Mouse (Mus musculus) hindbrain, embryonic 12.5 days (tissue): ENCODE results near the gene Gm28047. TPM values are rescaled to one million over a fixed set of nuclear protein-coding genes. Genes with fewer than 3 reads are reported as not detected.

ENCODE experiments used
- ATAC-seq: fragments of 200-750 bp; cut with Nextera tagmentation; 2 replicates; pipeline ENCODE4 v1.8.0; 2017; ENCODE audit warnings: moderate TSS enrichment; ENCODE audit not compliant: low FRiP score
- H3K27ac ChIP-seq: fragments of 300-500 bp; sonication (generic); 2 replicates; pipeline ENCODE4 v1.5.1; 2016; ENCODE audit warnings: mild to moderate bottlenecking
- H3K27me3 ChIP-seq: fragments of 300-500 bp; sonication (generic); 2 replicates; pipeline ENCODE4 v1.6.1; 2016; ENCODE audit warnings: mild to moderate bottlenecking
- H3K36me3 ChIP-seq: fragments of 300-500 bp; sonication (generic); 2 replicates; pipeline ENCODE4 v1.6.1; 2016; ENCODE audit warnings: mild to moderate bottlenecking
- H3K4me1 ChIP-seq: fragments of 300-500 bp; sonication (generic); 2 replicates; pipeline ENCODE4 v1.6.1; 2016
- H3K4me2 ChIP-seq: fragments of 300-500 bp; sonication (generic); replicated peaks from 2 replicates; pipeline ENCODE4 v1.6.1; 2016; ENCODE audit warnings: mild to moderate bottlenecking
- H3K4me3 ChIP-seq: fragments of 300-500 bp; sonication (generic); 2 replicates; pipeline ENCODE4 v1.5.1; 2016; ENCODE audit warnings: mild to moderate bottlenecking
- H3K9ac ChIP-seq: fragments of 300-500 bp; sonication (generic); 2 replicates; pipeline ENCODE4 v1.6.1; 2016; ENCODE audit warnings: mild to moderate bottlenecking, moderate library complexity
- H3K9me3 ChIP-seq: fragments of 300-500 bp; sonication (generic); replicated peaks from 2 replicates; pipeline ENCODE4 v1.6.1; 2016; ENCODE audit warnings: mild to moderate bottlenecking
- WGBS: fragments of 180-500 bp; shearing (Covaris S2); methylation state at CpG from one replicate; pipeline ENCODE4 v1.1.7; 2016; 5-methylcytosine and 5-hydroxymethylcytosine counted together
- polyA plus RNA-seq: library from polyadenylated mRNA; unstranded; fragments of >200 nt; fragmentation: Nextera tagmentation; extraction: Ambion mirVana; gene quantifications from 2 replicates; pipeline ENCODE4 v1.2.1, GENCODE M21; 2016

Gm28047 gene
- polyA plus RNA-seq, 1 experiment from 2014 or later: not detected

DNA sequence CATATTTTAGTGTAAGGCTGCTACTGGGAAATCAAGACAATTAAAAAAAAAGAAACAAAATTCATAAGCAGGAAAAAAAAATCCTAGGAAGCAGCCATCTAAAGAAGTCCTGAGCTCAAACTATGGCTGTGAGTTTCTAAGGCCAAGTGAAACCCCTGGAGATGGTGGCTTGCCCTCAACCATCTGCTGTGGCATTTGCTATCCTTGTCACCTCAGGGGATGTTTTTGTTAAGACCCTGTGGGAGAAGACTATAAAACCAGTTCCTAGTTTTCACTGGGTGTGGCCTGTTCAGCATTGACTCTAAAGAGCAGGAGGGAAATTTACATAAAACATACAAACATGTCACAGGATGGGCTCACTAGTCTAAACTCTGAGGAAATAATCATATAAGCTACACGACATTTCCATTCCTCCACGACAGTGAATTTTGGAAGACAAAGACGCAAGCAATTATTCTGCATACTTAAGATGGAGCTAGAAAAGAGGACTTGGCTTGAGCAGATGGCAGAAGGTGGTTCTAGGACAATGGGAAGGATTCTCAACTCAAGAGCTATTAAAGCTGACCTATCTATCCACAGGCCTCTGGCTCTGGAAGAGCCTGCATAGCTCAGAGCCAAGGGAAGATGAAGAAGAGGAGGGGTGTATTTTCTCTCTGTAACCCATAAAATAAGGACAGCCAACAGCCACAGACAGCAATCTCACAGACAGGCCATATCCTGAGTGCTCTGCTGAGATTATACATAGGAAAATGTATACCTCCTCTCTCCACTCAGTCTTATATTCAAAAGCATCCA, 92.6 kb downstream of the Gm28047 start:
- ATAC-seq: no peak
- peaks cover 66% of the 10 kb centered on the region for H3K36me3 ChIP-seq
- H3K4me2 ChIP-seq: no peak overlapping the region

GRCm38 (mm10) chr15:102531586-102531985, 93.3 kb downstream of the Gm28047 start:
- H3K36me3 ChIP-seq: peaks cover 61% of the 10 kb centered on the region
- no peaks in the 10 kb centered on the region for H3K9me3 ChIP-seq
- no peak overlapping the region for H3K9ac ChIP-seq
- no peak for ATAC-seq
- H3K4me3 ChIP-seq: no peak overlapping the region
- H3K4me1 ChIP-seq: no peaks in the 10 kb centered on the region
- H3K27ac ChIP-seq: no peak overlapping the region
- H3K27me3 ChIP-seq: no peaks in the 10 kb centered on the region
- 87% methylated on average over 4 of the region's 4 CpGs for WGBS
- H3K4me2 ChIP-seq: no peak overlapping the region

More for the DNA sequence above, 92.6 kb downstream of the Gm28047 start:
- H3K27ac ChIP-seq: no peak overlapping the region
- no peaks in the 10 kb centered on the region for H3K27me3 ChIP-seq
- 88% methylated on average over 3 of the region's 3 CpGs for whole genome bisulfite sequencing
- no peaks in the 10 kb centered on the region for H3K9me3 ChIP-seq
- H3K9ac ChIP-seq: no peak overlapping the region
- no peaks in the 10 kb centered on the region for H3K4me1 ChIP-seq
- no peak overlapping the region for H3K4me3 ChIP-seq

DNA sequence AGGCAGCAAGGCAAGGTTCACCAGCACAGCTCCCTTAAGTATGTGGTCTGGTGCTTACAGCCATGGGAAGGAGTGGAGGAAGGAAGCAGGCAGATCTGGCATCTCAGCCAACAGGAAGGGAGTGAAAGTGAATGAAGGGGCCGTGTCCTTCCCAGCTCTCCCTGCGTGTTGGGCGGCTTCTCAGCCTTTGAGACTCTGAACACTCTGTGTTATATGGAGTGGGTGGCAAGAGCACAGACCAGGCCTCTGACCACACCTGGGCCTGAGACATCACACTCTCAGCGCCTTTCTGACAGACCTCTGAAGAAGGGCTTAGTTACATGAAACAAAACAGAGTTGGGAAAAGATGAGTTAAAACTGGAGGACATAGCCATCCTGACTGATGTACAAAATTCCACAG, 94.3 kb downstream of the Gm28047 start:
- Histone ChIP-seq H3K27me3 (no peaks in the 10 kb centered on the region), H3K9me3 (no peaks in the 10 kb centered on the region), H3K9ac (no peak overlapping the region), H3K36me3 (peaks cover 53% of the 10 kb centered on the region), H3K4me1 (no peaks in the 10 kb centered on the region), H3K4me2 (no peak overlapping the region), H3K27ac (no peak overlapping the region), H3K4me3 (no peak overlapping the region)
- 81% methylated on average over 4 of the region's 4 CpGs for WGBS
- no peak for ATAC-seq

DNA sequence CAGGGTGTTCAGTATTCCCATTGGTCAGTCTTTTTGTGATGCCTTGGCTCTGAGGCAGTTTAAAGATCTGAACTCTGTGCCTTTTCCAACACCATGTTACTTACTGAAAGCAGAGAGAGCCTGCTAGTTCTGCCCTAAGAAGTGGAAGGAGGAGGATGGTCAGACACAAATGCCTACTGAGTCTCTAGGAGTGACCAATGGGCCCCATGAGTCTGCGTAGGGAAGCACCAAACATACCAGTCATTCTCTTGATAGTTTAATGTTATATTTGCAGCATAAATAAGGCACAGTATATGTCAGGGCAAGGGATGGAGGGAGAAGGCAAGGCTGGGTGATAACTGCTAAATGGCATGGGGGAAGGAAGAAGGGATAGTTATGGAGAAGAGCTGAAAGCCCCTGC, 96.5 kb downstream of the Gm28047 start:
- ATAC-seq: no peak
- Histone ChIP-seq H3K4me1 (no peaks in the 10 kb centered on the region), H3K9me3 (no peaks in the 10 kb centered on the region), H3K4me2 (no peak overlapping the region), H3K36me3 (peaks cover 52% of the 10 kb centered on the region), H3K4me3 (no peak overlapping the region), H3K27ac (no peak overlapping the region), H3K9ac (no peak overlapping the region), H3K27me3 (no peaks in the 10 kb centered on the region)
- 100% methylated on average over 1 of the region's 1 CpGs for WGBS

GRCm38 (mm10) chr15:102527936-102528335, 96.9 kb downstream of the Gm28047 start:
- no peak for ATAC-seq

GRCm38 (mm10) chr15:102526111-102527002, 98.5 kb downstream of the Gm28047 start:
- Histone ChIP-seq H3K4me2 (no peak overlapping the region), H3K4me3 (no peak overlapping the region), H3K9me3 (no peaks in the 10 kb centered on the region), H3K27ac (no peak overlapping the region), H3K4me1 (no peaks in the 10 kb centered on the region), H3K27me3 (no peaks in the 10 kb centered on the region), H3K9ac (no peak overlapping the region), H3K36me3 (peaks cover 55% of the 10 kb centered on the region)
- whole genome bisulfite sequencing: 93% methylated on average over 6 of the region's 6 CpGs
- no peak for ATAC-seq

More at GRCm38 (mm10) chr15:102527936-102528335, 96.9 kb downstream of the Gm28047 start:
- Histone ChIP-seq H3K4me2 (no peak overlapping the region), H3K27me3 (no peaks in the 10 kb centered on the region), H3K4me3 (no peak overlapping the region), H3K4me1 (no peaks in the 10 kb centered on the region), H3K9ac (no peak overlapping the region), H3K36me3 (peaks cover 48% of the 10 kb centered on the region), H3K9me3 (no peaks in the 10 kb centered on the region), H3K27ac (no peak overlapping the region)
- WGBS: 80% methylated on average over 3 of the region's 3 CpGs

DNA sequence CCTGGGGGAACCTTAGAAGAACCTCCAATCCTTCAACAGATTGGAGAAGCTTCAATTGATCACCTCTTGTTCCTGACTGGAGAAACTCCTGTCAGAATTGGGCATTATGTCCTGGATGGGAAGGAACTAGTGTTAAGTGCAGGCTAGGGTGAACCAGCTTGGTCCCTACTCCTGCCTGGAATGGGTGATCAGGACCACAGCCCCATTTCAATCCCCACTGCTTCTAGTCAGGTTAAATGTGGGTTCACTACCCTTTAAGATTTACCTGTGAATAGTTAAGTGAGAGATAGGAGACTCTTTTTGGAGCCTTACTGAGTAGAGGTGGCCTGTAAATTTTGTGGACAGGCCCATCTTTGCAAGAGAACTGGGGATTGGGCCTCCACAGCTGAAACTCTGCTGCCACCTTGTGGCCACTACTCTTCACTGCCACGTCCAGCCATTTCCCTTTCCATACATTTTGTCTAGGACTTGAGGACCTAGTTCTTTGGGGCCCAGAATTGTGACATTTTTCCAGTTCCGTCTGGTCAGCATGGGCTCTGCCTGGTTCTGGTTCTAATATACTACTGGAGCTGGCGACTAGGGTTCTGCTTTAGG, 99.9 kb downstream of the Gm28047 start, which contains the start of gene Npff:
TSS of gene Npff (minus strand) at position 51 of the 594 bp plus-strand sequence.
- Histone ChIP-seq H3K9ac (no peak within 1 kb of the TSS), H3K36me3 (peaks cover 48% of the 10 kb centered on the region), H3K4me1 (peaks cover 3% of the 10 kb centered on the region; the same call in 1 of the 2 replicates), H3K27me3 (no peaks in the 10 kb centered on the region), H3K9me3 (no peaks in the 10 kb centered on the region), H3K4me3 (no peak within 1 kb of the TSS), H3K27ac (0 out of 2 replicates have a peak within 1 kb of the TSS, but pooled peaks have one; percentile 13), H3K4me2 (no peak within 1 kb of the TSS)
- 0 out of 2 replicates have a peak, but pooled peaks have one; percentile 29 for ATAC-seq
- 9% methylated on average over 3 of the region's 3 CpGs for WGBS

DNA sequence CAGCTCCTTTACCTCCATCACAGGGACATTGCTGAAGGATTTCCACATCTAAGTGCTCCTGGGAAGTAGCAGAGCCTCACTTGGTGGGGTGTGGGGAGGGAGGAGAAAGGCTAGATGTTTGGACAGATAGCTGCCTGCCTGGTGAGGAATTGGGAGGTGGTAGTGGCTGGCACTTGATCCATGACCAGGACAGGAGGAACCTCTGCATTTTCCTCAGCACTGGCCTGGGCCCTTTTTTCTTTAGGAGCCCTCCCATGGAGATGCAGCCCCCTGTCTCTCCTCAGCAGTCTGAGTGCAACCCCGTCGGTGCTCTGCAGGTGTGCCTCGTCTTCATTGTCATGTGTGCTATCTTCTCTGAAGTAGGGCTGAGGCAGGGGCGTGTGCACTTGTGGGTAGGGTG, 103.4 kb downstream of the Gm28047 start:
- Histone ChIP-seq H3K4me3 (no peak overlapping the region), H3K9ac (no peak overlapping the region), H3K4me2 (no peak overlapping the region), H3K9me3 (no peaks in the 10 kb centered on the region), H3K27ac (no peak overlapping the region), H3K4me1 (peaks cover 17% of the 10 kb centered on the region), H3K27me3 (no peaks in the 10 kb centered on the region), H3K36me3 (peaks cover 27% of the 10 kb centered on the region)
- no peak for ATAC-seq
- 77% methylated on average over 4 of the region's 4 CpGs for WGBS

GRCm38 (mm10) chr15:102520416-102520815, 104.5 kb downstream of the Gm28047 start:
- H3K4me3 ChIP-seq: no peak overlapping the region
- 92% methylated on average over 4 of the region's 4 CpGs for WGBS
- ATAC-seq: no peak
- no peaks in the 10 kb centered on the region for H3K27me3 ChIP-seq
- H3K27ac ChIP-seq: no peak overlapping the region
- no peaks in the 10 kb centered on the region for H3K9me3 ChIP-seq
- H3K9ac ChIP-seq: no peak overlapping the region
- H3K4me1 ChIP-seq: peaks cover 26% of the 10 kb centered on the region
- H3K36me3 ChIP-seq: peaks cover 27% of the 10 kb centered on the region
- no peak overlapping the region for H3K4me2 ChIP-seq

DNA sequence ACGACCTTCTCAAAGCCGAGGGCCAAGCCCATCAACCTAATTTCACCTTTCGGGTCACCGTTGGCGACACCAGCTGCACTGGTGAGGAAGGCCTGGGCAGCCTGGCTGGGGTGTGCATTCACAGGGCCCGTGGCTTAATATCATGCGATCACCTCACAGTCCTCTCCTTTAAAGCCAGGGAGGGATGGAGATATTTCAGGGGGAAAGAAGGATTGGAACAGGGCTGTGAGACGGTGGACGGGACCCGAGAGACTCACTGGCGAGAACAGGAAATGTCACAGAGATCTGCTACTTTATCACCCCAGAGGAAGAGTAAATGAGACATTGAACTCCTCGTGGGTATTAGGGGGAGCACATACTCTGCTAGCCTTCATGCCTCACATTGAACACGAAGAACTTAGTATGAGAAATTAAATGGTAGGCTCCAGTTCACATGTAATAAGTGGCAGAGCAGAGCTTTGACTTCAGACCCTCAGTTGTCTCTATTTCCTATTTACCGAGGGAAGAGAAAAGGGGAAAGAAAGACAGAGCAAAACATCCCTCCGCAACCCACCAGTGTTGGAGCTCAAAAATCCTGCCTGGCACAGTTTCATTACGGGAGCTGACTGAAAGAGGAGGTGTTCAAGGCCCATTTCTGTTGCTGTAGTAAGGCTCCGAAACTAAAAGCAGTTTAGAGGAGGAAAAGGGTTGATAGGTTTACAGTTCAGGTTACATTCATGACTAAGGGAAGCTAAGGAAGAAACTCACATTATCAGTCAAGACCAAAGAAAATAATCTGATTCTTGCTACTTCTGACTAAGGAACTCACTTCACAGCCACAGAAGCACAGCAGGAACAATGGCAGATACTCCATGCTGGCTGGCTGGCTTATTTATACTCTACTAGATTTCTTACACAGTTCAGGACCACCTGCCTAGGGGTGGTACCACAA, 105.4 kb downstream of the Gm28047 start:
- Histone ChIP-seq H3K36me3 (peaks cover 26% of the 10 kb centered on the region), H3K9me3 (no peaks in the 10 kb centered on the region), H3K4me1 (peaks cover 35% of the 10 kb centered on the region), H3K27ac (no peak overlapping the region), H3K4me3 (peak overlapping the region; percentile 55), H3K9ac (peak overlapping the region; percentile 79), H3K27me3 (no peaks in the 10 kb centered on the region), H3K4me2 (peak overlapping the region; percentile 82)
- ATAC-seq: no peak
- 71% methylated on average over 17 of the region's 17 CpGs for WGBS

GRCm38 (mm10) chr15:102518859-102519201, 106.0 kb downstream of the Gm28047 start:
- peak overlapping the region; percentile 55 for H3K4me3 ChIP-seq
- peak overlapping the region; percentile 82 for H3K4me2 ChIP-seq
- no peak; the same call in 1 of the 2 replicates for ATAC-seq
- peaks cover 39% of the 10 kb centered on the region for H3K4me1 ChIP-seq
- peak overlapping the region; percentile 79 for H3K9ac ChIP-seq
- peaks cover 19% of the 10 kb centered on the region for H3K36me3 ChIP-seq
- H3K27me3 ChIP-seq: no peaks in the 10 kb centered on the region
- 17% methylated on average over 9 of the region's 9 CpGs for WGBS
- peak overlapping the region; percentile 99 for H3K27ac ChIP-seq
- H3K9me3 ChIP-seq: no peaks in the 10 kb centered on the region
